Mouse (Mus musculus): ENCODE results near the gene Palld.

Gene Palld

DNA sequence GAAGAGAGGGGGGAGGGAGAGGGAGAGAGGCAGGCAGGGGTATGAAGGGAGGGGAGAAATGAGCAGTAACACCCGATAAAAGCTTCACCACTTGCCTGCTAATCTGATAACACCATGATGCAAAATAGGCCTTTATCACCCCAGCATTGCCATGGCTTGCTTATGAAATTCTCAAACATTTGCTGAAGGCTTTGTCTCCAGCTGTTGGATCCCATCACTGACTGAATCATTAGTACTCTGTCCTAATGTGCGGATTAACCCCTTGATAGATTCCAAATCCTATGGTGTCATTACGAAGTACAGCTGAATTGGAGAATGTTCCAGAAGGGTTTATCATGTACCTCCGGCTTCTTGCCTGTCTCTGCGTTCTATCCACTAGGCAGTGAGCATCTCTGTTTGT, 55.0 kb downstream of the Palld start:
- TF ChIP-seq POU5F1 (IDR thresholded peaks at IDR 0.05; ENCODE audit: borderline replicate concordance, low read length) = no peak
- TF ChIP-seq NANOG (IDR thresholded peaks at IDR 0.05; ENCODE audit: borderline replicate concordance, low read length) = no peak
- TF ChIP-seq CTCF (conservative IDR thresholded peaks at IDR 0.05; ENCODE audit: low read length) = no peak
- Histone ChIP-seq H3K4me1 (replicated peaks; ENCODE audit: low read depth, low read length) (no peaks in the 10 kb centered on the region), H3K4me3 (replicated peaks; ENCODE audit: low read length) (no peak overlapping the region), H3K9me3 (ENCODE audit: low read length) (0 out of 2 replicates have a peak, but pooled peaks cover 3% of the 10 kb centered on the region), H3K27me3 (ENCODE audit: insufficient read depth, low read length) (no peaks in the 10 kb centered on the region), H3K36me3 (ENCODE audit: insufficient read depth, low read length) (no peaks in the 10 kb centered on the region)

DNA sequence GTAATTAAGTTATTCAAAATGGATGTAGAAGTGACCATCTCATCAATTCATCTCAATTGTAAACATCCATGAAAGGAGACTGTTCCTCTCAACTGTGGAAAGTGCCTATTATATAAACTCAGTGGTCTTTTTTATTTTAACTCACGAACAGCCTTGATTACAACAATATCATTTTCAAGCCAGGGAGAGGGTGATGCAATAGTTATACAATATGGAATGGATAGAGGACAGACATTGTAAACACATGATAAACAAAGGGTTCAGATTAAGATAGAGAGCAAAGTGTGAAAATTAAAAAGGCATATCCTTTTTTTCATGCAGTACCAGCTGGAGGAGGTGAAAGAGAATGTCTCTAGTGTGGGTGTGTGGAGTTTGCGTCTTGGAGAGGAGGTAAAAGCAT, 57.5 kb downstream of the Palld start:
- 0 out of 2 replicates have a peak, but pooled peaks cover 3% of the 10 kb centered on the region for H3K9me3 ChIP-seq (ENCODE audit: low read length)
- H3K27me3 ChIP-seq (ENCODE audit: insufficient read depth, low read length) = no peaks in the 10 kb centered on the region
- no peaks in the 10 kb centered on the region for H3K4me1 ChIP-seq (replicated peaks; ENCODE audit: low read depth, low read length)
- no peak for TF ChIP-seq CTCF (conservative IDR thresholded peaks at IDR 0.05; ENCODE audit: low read length)
- no peak for TF ChIP-seq POU5F1 (IDR thresholded peaks at IDR 0.05; ENCODE audit: borderline replicate concordance, low read length)
- TF ChIP-seq NANOG (IDR thresholded peaks at IDR 0.05; ENCODE audit: borderline replicate concordance, low read length) = no peak
- H3K36me3 ChIP-seq (ENCODE audit: insufficient read depth, low read length) = no peaks in the 10 kb centered on the region
- H3K4me3 ChIP-seq (replicated peaks; ENCODE audit: low read length) = no peak overlapping the region

DNA sequence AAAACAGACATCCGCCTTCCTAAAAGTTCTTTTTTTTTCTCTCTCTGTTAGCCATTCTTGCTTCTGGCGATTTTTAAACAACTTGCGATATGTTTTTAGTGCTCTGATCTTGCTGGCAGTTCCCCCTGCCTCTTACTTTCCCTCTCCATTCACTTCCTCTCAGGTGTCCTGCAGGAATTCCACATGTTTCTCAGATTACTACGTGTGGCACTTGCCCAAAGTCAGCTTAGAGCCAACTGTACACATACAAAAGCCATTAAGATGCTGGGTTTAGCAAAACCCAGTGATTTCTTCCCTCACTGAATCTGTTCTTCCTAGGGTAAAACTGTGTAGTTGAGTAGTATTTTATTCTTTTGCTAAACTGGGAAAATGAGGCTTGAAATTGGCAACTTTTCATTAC, 57.9 kb downstream of the Palld start:
- Histone ChIP-seq H3K27me3 (ENCODE audit: insufficient read depth, low read length) (no peaks in the 10 kb centered on the region), H3K4me1 (replicated peaks; ENCODE audit: low read depth, low read length) (no peaks in the 10 kb centered on the region), H3K36me3 (ENCODE audit: insufficient read depth, low read length) (no peaks in the 10 kb centered on the region), H3K9me3 (ENCODE audit: low read length) (0 out of 2 replicates have a peak, but pooled peaks cover 3% of the 10 kb centered on the region), H3K4me3 (replicated peaks; ENCODE audit: low read length) (no peak overlapping the region)
- TF ChIP-seq CTCF (conservative IDR thresholded peaks at IDR 0.05; ENCODE audit: low read length) (no peak), NANOG (IDR thresholded peaks at IDR 0.05; ENCODE audit: borderline replicate concordance, low read length) (no peak), POU5F1 (IDR thresholded peaks at IDR 0.05; ENCODE audit: borderline replicate concordance, low read length) (no peak)

DNA sequence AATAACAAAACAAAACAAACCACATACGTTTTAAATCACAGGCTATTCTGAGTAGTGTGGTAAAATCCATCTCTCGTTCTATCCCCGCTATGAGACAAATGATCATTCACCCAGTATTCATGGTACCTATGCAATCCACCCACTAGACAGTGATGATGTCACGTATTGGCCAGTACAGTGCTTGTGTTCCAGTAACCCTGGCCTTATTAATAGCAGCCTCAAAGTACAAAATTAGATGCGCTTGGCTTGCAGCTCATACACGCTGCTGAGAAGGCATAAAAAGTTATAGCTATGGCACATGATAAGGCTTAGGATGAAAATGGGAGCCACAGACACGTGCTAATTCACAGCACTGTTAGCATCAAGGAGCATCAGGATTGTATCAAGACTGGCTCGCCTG, 58.7 kb downstream of the Palld start:
- TF ChIP-seq NANOG (IDR thresholded peaks at IDR 0.05; ENCODE audit: borderline replicate concordance, low read length) = no peak
- no peak for TF ChIP-seq CTCF (conservative IDR thresholded peaks at IDR 0.05; ENCODE audit: low read length)
- TF ChIP-seq POU5F1 (IDR thresholded peaks at IDR 0.05; ENCODE audit: borderline replicate concordance, low read length) = no peak
- Histone ChIP-seq H3K4me3 (replicated peaks; ENCODE audit: low read length) (no peak overlapping the region), H3K4me1 (replicated peaks; ENCODE audit: low read depth, low read length) (no peaks in the 10 kb centered on the region), H3K36me3 (ENCODE audit: insufficient read depth, low read length) (no peaks in the 10 kb centered on the region), H3K27me3 (ENCODE audit: insufficient read depth, low read length) (no peaks in the 10 kb centered on the region), H3K9me3 (ENCODE audit: low read length) (no peaks in the 10 kb centered on the region)

DNA sequence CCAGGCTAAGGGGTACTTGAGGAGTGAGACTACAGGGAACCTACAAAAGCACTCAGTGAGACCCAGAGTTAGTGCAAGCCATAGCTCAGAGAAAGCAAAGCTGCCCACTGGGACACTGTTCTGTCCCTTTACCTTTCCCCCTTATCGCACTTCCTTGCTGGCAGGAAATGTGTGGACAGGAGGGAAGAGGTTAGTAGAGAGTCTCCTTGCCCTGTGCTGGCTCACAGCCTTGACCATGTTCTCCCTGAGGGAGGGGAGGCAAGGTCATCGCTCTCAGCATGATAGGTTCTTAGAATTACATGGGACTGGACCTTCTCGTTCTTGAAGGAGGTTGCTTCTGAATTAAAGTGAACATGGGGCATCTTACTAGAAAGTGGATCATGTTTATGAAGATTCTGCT, 69.3 kb downstream of the Palld start:
- no peaks in the 10 kb centered on the region for H3K9me3 ChIP-seq (ENCODE audit: low read length)
- H3K4me3 ChIP-seq (replicated peaks; ENCODE audit: low read length) = no peak overlapping the region
- no peaks in the 10 kb centered on the region for H3K4me1 ChIP-seq (replicated peaks; ENCODE audit: low read depth, low read length)
- H3K27me3 ChIP-seq (ENCODE audit: insufficient read depth, low read length) = no peaks in the 10 kb centered on the region
- H3K36me3 ChIP-seq (ENCODE audit: insufficient read depth, low read length) = no peaks in the 10 kb centered on the region
- TF ChIP-seq NANOG (IDR thresholded peaks at IDR 0.05; ENCODE audit: borderline replicate concordance, low read length) = no peak
- TF ChIP-seq POU5F1 (IDR thresholded peaks at IDR 0.05; ENCODE audit: borderline replicate concordance, low read length) = no peak
- no peak for TF ChIP-seq CTCF (conservative IDR thresholded peaks at IDR 0.05; ENCODE audit: low read length)

DNA sequence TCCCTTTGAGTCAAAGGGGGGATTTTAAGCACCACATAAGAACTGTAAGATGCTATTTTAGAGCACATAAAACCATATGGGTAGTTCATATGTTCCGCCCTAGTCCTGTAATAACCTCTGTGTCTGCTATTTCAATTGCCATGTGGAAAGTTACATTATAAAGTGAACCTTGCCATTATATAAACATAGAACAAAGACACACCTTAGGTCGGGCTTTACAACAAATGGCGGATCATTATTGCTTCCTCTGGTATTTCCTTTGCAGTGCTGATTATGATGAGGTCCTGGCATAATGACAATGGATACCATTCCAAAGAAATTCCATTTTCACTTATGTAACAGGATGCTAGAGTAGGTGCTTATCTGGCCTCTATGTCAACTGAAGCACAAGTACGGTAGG, 70.5 kb downstream of the Palld start:
- TF ChIP-seq CTCF (conservative IDR thresholded peaks at IDR 0.05; ENCODE audit: low read length) = no peak
- no peak for TF ChIP-seq POU5F1 (IDR thresholded peaks at IDR 0.05; ENCODE audit: borderline replicate concordance, low read length)
- TF ChIP-seq NANOG (IDR thresholded peaks at IDR 0.05; ENCODE audit: borderline replicate concordance, low read length) = no peak
- H3K4me1 ChIP-seq (replicated peaks; ENCODE audit: low read depth, low read length) = no peaks in the 10 kb centered on the region
- no peak overlapping the region for H3K4me3 ChIP-seq (replicated peaks; ENCODE audit: low read length)
- H3K27me3 ChIP-seq (ENCODE audit: insufficient read depth, low read length) = no peaks in the 10 kb centered on the region
- H3K9me3 ChIP-seq (ENCODE audit: low read length) = no peaks in the 10 kb centered on the region
- no peaks in the 10 kb centered on the region for H3K36me3 ChIP-seq (ENCODE audit: insufficient read depth, low read length)

DNA sequence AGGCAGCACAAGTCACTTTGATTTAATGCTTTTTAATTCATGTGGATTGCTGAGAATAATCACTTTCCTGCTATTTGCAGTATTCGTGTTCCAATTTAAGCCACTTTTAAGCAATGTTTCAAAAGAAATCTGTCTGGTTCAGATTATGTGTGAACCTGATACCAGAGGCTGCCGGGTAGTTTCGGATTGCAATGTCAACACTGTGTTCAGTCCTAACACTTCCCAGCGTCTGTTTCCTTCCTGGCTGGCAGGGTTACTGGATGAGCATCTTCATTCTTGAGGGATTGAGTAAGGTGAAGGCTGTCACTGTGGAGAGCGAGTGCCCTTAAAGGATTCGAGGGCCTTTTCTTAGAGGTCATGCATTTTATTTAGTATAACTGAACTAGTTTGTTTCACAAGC, 71.7 kb downstream of the Palld start:
- TF ChIP-seq CTCF (conservative IDR thresholded peaks at IDR 0.05; ENCODE audit: low read length) = no peak
- TF ChIP-seq POU5F1 (IDR thresholded peaks at IDR 0.05; ENCODE audit: borderline replicate concordance, low read length) = no peak
- no peak for TF ChIP-seq NANOG (IDR thresholded peaks at IDR 0.05; ENCODE audit: borderline replicate concordance, low read length)
- Histone ChIP-seq H3K36me3 (ENCODE audit: insufficient read depth, low read length) (no peaks in the 10 kb centered on the region), H3K4me3 (replicated peaks; ENCODE audit: low read length) (no peak overlapping the region), H3K9me3 (ENCODE audit: low read length) (no peaks in the 10 kb centered on the region), H3K4me1 (replicated peaks; ENCODE audit: low read depth, low read length) (no peaks in the 10 kb centered on the region), H3K27me3 (ENCODE audit: insufficient read depth, low read length) (no peaks in the 10 kb centered on the region)

DNA sequence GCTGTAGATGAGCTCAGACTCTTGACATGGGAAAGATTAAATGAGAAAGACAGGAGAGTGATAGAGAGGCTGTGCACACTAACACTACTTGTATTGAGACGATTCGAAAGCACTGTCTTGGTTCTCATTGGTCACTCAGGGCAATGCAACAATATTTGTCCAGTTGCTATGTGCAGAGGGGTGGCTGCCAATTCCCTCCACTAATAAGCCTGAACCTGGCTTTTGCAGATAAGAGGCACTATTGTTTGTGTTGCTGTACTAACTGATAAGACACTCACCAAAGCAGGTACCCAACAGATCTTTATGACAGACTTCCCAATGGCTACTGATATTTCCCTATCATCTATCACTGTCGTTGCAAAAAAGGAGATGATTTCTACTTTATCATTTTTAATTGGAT, 77.9 kb downstream of the Palld start:
- Histone ChIP-seq H3K4me3 (replicated peaks; ENCODE audit: low read length) (no peak overlapping the region), H3K4me1 (replicated peaks; ENCODE audit: low read depth, low read length) (no peaks in the 10 kb centered on the region), H3K36me3 (ENCODE audit: insufficient read depth, low read length) (no peaks in the 10 kb centered on the region), H3K9me3 (ENCODE audit: low read length) (no peaks in the 10 kb centered on the region), H3K27me3 (ENCODE audit: insufficient read depth, low read length) (no peaks in the 10 kb centered on the region)
- no peak for TF ChIP-seq CTCF (conservative IDR thresholded peaks at IDR 0.05; ENCODE audit: low read length)
- TF ChIP-seq POU5F1 (IDR thresholded peaks at IDR 0.05; ENCODE audit: borderline replicate concordance, low read length) = no peak
- no peak for TF ChIP-seq NANOG (IDR thresholded peaks at IDR 0.05; ENCODE audit: borderline replicate concordance, low read length)

DNA sequence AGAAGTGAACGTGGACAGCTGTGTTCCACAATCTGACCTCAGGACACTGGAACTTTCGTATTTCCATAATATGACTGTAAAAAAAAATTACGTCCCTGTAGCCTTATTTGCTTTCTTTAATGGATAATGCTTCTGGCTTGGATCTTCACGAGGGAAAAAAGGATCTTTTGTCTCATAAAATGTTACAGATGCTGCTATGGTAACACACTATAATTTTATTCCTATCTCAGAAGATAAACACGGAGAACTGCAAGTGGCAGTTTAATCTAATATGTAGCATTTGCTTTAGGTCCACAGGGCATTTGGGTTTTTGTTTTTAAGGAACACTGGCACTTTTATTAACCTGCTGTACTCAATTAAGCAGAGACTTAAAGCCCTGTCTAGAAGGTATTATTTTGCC, 79.3 kb downstream of the Palld start:
- Histone ChIP-seq H3K4me1 (replicated peaks; ENCODE audit: low read depth, low read length) (no peaks in the 10 kb centered on the region), H3K9me3 (ENCODE audit: low read length) (no peaks in the 10 kb centered on the region), H3K4me3 (replicated peaks; ENCODE audit: low read length) (no peak overlapping the region), H3K36me3 (ENCODE audit: insufficient read depth, low read length) (no peaks in the 10 kb centered on the region), H3K27me3 (ENCODE audit: insufficient read depth, low read length) (no peaks in the 10 kb centered on the region)
- TF ChIP-seq NANOG (IDR thresholded peaks at IDR 0.05; ENCODE audit: borderline replicate concordance, low read length) (no peak), CTCF (conservative IDR thresholded peaks at IDR 0.05; ENCODE audit: low read length) (no peak), POU5F1 (IDR thresholded peaks at IDR 0.05; ENCODE audit: borderline replicate concordance, low read length) (no peak)

Data from E14TG2a.4 (cell line).